Mouse (Mus musculus) ES-E14 (cell line): ENCODE results near the gene Pum1.

ENCODE experiments used
- HCFC1 ChIP-seq: IDR thresholded peaks from 2 replicates; pipeline ENCODE4 v1.6.1; 2012; ENCODE audit warnings: low read length, inconsistent platforms, borderline replicate concordance; ENCODE audit not compliant: insufficient read depth
- MAFK ChIP-seq: IDR thresholded peaks from 2 replicates; pipeline ENCODE4 v1.6.1; 2014; ENCODE audit warnings: mild to moderate bottlenecking, low read depth, low read length, inconsistent platforms; ENCODE audit not compliant: insufficient read depth

GRCm38 (mm10) chr4:130774822-130775221 lies 111.7 kb downstream of the Pum1 start:
- TF ChIP-seq HCFC1 (no peak), MAFK (no peak)
